Mouse (Mus musculus) embryonic facial prominence, embryonic 11.5 days (tissue): ENCODE data around the gene Zfp423. TPM values are rescaled to one million over a fixed set of nuclear protein-coding genes. Genes with fewer than 3 reads are reported as not detected.
A peak's percentile ranks its signal among the peaks of the same experiment; 100 is the strongest.

ENCODE experiments used
- ATAC-seq: fragments of 200-750 bp; cut with Nextera tagmentation; replicated peaks from 2 replicates; pipeline ENCODE4 v1.8.0; 2017; ENCODE audit warnings: low read depth; ENCODE audit not compliant: insufficient number of reproducible peaks, low FRiP score, low TSS enrichment
- DNase-seq: peaks from one replicate; pipeline ENCODE4 v3.0.0-alpha.2; 2015; ENCODE audit warnings: low spot score
- H3K27ac ChIP-seq: fragments of 300-500 bp; sonication (generic); replicated peaks from 2 replicates; pipeline ENCODE4 v1.5.1; 2014; ENCODE audit warnings: mild to moderate bottlenecking, low read depth, low read length, control low read depth
- H3K27me3 ChIP-seq: fragments of 300-500 bp; sonication (generic); 2 replicates; pipeline ENCODE4 v1.6.1; 2014; ENCODE audit warnings: mild to moderate bottlenecking, low read length, moderate library complexity, mixed read lengths; ENCODE audit not compliant: control insufficient read depth, insufficient read depth
- H3K36me3 ChIP-seq: fragments of 300-500 bp; sonication (generic); replicated peaks from 2 replicates; pipeline ENCODE4 v1.6.1; 2014; ENCODE audit warnings: low read depth, mild to moderate bottlenecking, low read length, moderate library complexity, mixed read lengths; ENCODE audit not compliant: control insufficient read depth, insufficient read depth
- H3K4me1 ChIP-seq: fragments of 300-500 bp; sonication (generic); 2 replicates; pipeline ENCODE4 v1.6.1; 2014; ENCODE audit warnings: low read length, mixed read lengths; ENCODE audit not compliant: control insufficient read depth, insufficient read depth
- H3K4me2 ChIP-seq: fragments of 300-500 bp; sonication (generic); 2 replicates; pipeline ENCODE4 v1.6.1; 2014; ENCODE audit warnings: low read depth, mild to moderate bottlenecking, control low read depth, low read length, moderate library complexity
- H3K4me3 ChIP-seq: fragments of 300-500 bp; sonication (generic); 2 replicates; pipeline ENCODE4 v1.5.1; 2014; ENCODE audit warnings: low read depth, low read length, control low read depth
- H3K9ac ChIP-seq: fragments of 300-500 bp; sonication (generic); replicated peaks from 2 replicates; pipeline ENCODE4 v1.6.1; 2014; ENCODE audit warnings: mild to moderate bottlenecking, control low read depth, low read length
- H3K9me3 ChIP-seq: fragments of 300-500 bp; sonication (generic); replicated peaks from 2 replicates; pipeline ENCODE4 v1.6.1; 2016; ENCODE audit warnings: mild to moderate bottlenecking, low read length, inconsistent platforms, mixed read lengths; ENCODE audit not compliant: control insufficient read depth
- WGBS: fragments of 180-500 bp; shearing (Covaris S2); extraction: QIAGEN DNeasy Blood & Tissue Kit; methylation state at CpG from one replicate; pipeline ENCODE4 v1.1.7; 2014; 5-methylcytosine and 5-hydroxymethylcytosine counted together
- polyA plus RNA-seq: library from polyadenylated mRNA; unstranded; fragments of >200 nt; fragmentation: Nextera tagmentation; extraction: Ambion mirVana; gene quantifications from 2 replicates; pipeline ENCODE4 v1.2.1, GENCODE M21; 2014

Zfp423 gene
- polyA plus RNA-seq, 1 experiment from 2014 or later = 25.4 TPM

- H3K4me2 ChIP-seq = no peak overlapping the region
- H3K9me3 ChIP-seq = no peaks in the 10 kb centered on the region
- H3K36me3 ChIP-seq = no peaks in the 10 kb centered on the region
- H3K4me1 ChIP-seq = peaks cover 4% of the 10 kb centered on the region; the same call in 1 of the 2 replicates
- H3K4me3 ChIP-seq = no peak overlapping the region
- WGBS = 38% methylated on average over 8 of the region's 8 CpGs
- H3K9ac ChIP-seq = no peak overlapping the region; the same call in 1 of the 2 replicates
- no peak for DNase-seq
- no peak for ATAC-seq
- no peaks in the 10 kb centered on the region for H3K27me3 ChIP-seq
- 0 out of 2 replicates have a peak overlapping the region, but pooled peaks have one; percentile 25 for H3K27ac ChIP-seq
Measured at GRCm38 (mm10) chr8:87967866-87968620, 8.6 kb upstream of the Zfp423 start.

- Histone ChIP-seq H3K9me3 (no peaks in the 10 kb centered on the region), H3K27me3 (no peaks in the 10 kb centered on the region), H3K9ac (peak overlapping the region; percentile 47), H3K36me3 (no peaks in the 10 kb centered on the region), H3K27ac (no peak overlapping the region; the same call in 1 of the 2 replicates), H3K4me2 (no peak overlapping the region), H3K4me1 (peaks cover 5% of the 10 kb centered on the region), H3K4me3 (no peak overlapping the region)
- ATAC-seq (no peak), DNase-seq (no peak)
- 13% methylated on average over 2 of the region's 2 CpGs for WGBS
Measured at GRCm38 (mm10) chr8:87967057-87967820, 7.8 kb upstream of the Zfp423 start.

GRCm38 (mm10) chr8:87962514-87963225 is 3.3 kb upstream of the Zfp423 start:
- H3K27ac ChIP-seq = 0 out of 2 replicates have a peak overlapping the region, but pooled peaks have one; percentile 3

GRCm38 (mm10) chr8:87961680-87962513 is 2.5 kb upstream of the Zfp423 start:
- under 1% methylated on average over 50 of the region's 50 CpGs for WGBS
- Histone ChIP-seq H3K4me2 (peak overlapping the region; percentile 81), H3K27ac (0 out of 2 replicates have a peak overlapping the region, but pooled peaks have one; percentile 3), H3K36me3 (no peaks in the 10 kb centered on the region), H3K9ac (peak overlapping the region; percentile 52), H3K4me1 (peaks cover 9% of the 10 kb centered on the region), H3K9me3 (no peaks in the 10 kb centered on the region), H3K27me3 (peaks cover 8% of the 10 kb centered on the region; the same call in 1 of the 2 replicates), H3K4me3 (peak overlapping the region; percentile 35)
- DNase-seq = peak; percentile 39
- ATAC-seq = peak; percentile 2; the same call in 1 of the 2 replicates

More at GRCm38 (mm10) chr8:87962514-87963225, 3.3 kb upstream of the Zfp423 start:
- Histone ChIP-seq H3K4me1 (peaks cover 13% of the 10 kb centered on the region), H3K4me2 (peak overlapping the region; percentile 81), H3K9ac (peak overlapping the region; percentile 52), H3K9me3 (no peaks in the 10 kb centered on the region), H3K36me3 (no peaks in the 10 kb centered on the region), H3K4me3 (peak overlapping the region; percentile 35), H3K27me3 (peaks cover 8% of the 10 kb centered on the region; the same call in 1 of the 2 replicates)
- ATAC-seq = no peak
- WGBS = 3% methylated on average over 26 of the region's 26 CpGs
- peak; percentile 47 for DNase-seq

GRCm38 (mm10) chr8:87961108-87961507 is 1.7 kb upstream of the Zfp423 start:
- ATAC-seq = no peak

GRCm38 (mm10) chr8:87960061-87960749 is 810 bp upstream of the Zfp423 start:
- peak overlapping the region; percentile 93 for H3K4me3 ChIP-seq
- peak; percentile 42 for ATAC-seq
- under 1% methylated on average over 61 of the region's 76 CpGs for WGBS
- peak; percentile 88 for DNase-seq
- peak overlapping the region; percentile 99 for H3K27ac ChIP-seq
- H3K9ac ChIP-seq = peak overlapping the region; percentile 99
- H3K27me3 ChIP-seq = peaks cover 8% of the 10 kb centered on the region; the same call in 1 of the 2 replicates
- H3K9me3 ChIP-seq = no peaks in the 10 kb centered on the region
- peak overlapping the region; percentile 96 for H3K4me2 ChIP-seq
- no peaks in the 10 kb centered on the region for H3K36me3 ChIP-seq
- peaks cover 9% of the 10 kb centered on the region for H3K4me1 ChIP-seq

More at GRCm38 (mm10) chr8:87961108-87961507, 1.7 kb upstream of the Zfp423 start:
- no peak overlapping the region; the same call in 1 of the 2 replicates for H3K27ac ChIP-seq
- H3K9me3 ChIP-seq = no peaks in the 10 kb centered on the region
- peaks cover 8% of the 10 kb centered on the region; the same call in 1 of the 2 replicates for H3K27me3 ChIP-seq
- H3K4me1 ChIP-seq = peaks cover 9% of the 10 kb centered on the region
- H3K4me3 ChIP-seq = peak overlapping the region; percentile 35
- peak; percentile 76 for DNase-seq
- H3K4me2 ChIP-seq = peak overlapping the region; percentile 81
- H3K9ac ChIP-seq = peak overlapping the region; percentile 52; the same call in 1 of the 2 replicates
- WGBS = 1% methylated on average over 20 of the region's 20 CpGs
- H3K36me3 ChIP-seq = no peaks in the 10 kb centered on the region
